Mouse (Mus musculus) heart, embryonic 10.5 days (tissue): Measurements from ENCODE around the gene Phf14. TPM values are rescaled to one million over a fixed set of nuclear protein-coding genes. Genes with fewer than 3 reads are reported as not detected.
A peak's percentile ranks its signal among the peaks of the same experiment; 100 is the strongest.
"Not testable (repeated sequence)": the region's sequence is repeated elsewhere in the genome, so short reads cannot be mapped to it uniquely, and the experiment has no call there.

ENCODE experiments used
- DNase-seq: peaks from one replicate; pipeline ENCODE4 v3.0.0-alpha.2; 2017; ENCODE audit warnings: low spot score
- H3K27ac ChIP-seq: fragments of 300-500 bp; sonication (generic); 2 replicates; pipeline ENCODE4 v1.5.1; 2016; ENCODE audit warnings: mild to moderate bottlenecking
- H3K27me3 ChIP-seq: fragments of 300-500 bp; sonication (generic); 2 replicates; pipeline ENCODE4 v1.6.1; 2016; ENCODE audit warnings: mild to moderate bottlenecking; ENCODE audit not compliant: poor library complexity, insufficient read depth, severe bottlenecking
- H3K36me3 ChIP-seq: fragments of 300-500 bp; sonication (generic); 2 replicates; pipeline ENCODE4 v1.6.1; 2016; ENCODE audit warnings: mild to moderate bottlenecking, moderate library complexity
- H3K4me1 ChIP-seq: fragments of 300-500 bp; sonication (generic); 2 replicates; pipeline ENCODE4 v1.6.1; 2016; ENCODE audit warnings: mild to moderate bottlenecking
- H3K4me3 ChIP-seq: fragments of 300-500 bp; sonication (generic); 2 replicates; pipeline ENCODE4 v1.5.1; 2016; ENCODE audit warnings: mild to moderate bottlenecking, moderate library complexity
- H3K9me3 ChIP-seq: fragments of 300-500 bp; sonication (generic); 2 replicates; pipeline ENCODE4 v1.6.1; 2016; ENCODE audit warnings: mild to moderate bottlenecking, moderate library complexity
- WGBS: fragments of 180-500 bp; shearing (Covaris S2); methylation state at CpG from one replicate; pipeline ENCODE4 v1.1.7; 2016; 5-methylcytosine and 5-hydroxymethylcytosine counted together
- polyA plus RNA-seq: library from polyadenylated mRNA; unstranded; fragments of >200 nt; fragmentation: Nextera tagmentation; extraction: Ambion mirVana; gene quantifications from 2 replicates; pipeline ENCODE4 v1.2.1, GENCODE M21; 2016

Gene Phf14
- polyA plus RNA-seq = 42.1 and 48.5 TPM in 2 replicates

- WGBS = under 1% methylated on average over 59 of the region's 59 CpGs
- peak; percentile 95 for DNase-seq
- peak within 1 kb of the TSS; percentile 91 for H3K27ac ChIP-seq
These were observed at the start of gene Phf14, which contains the start of gene Ndufa4 for GRCm38 (mm10) chr6:11907269-11908032. Phf14 (plus strand) TSS chr6:11907809. Ndufa4 (minus strand) TSS chr6:11907497.

GRCm38 (mm10) chr6:11875364-11875763 is 32.2 kb upstream of the Phf14 start:
- not testable (repeated sequence) for DNase-seq, H3K36me3 ChIP-seq, H3K27ac ChIP-seq, H3K4me1 ChIP-seq, H3K27me3 ChIP-seq, H3K4me3 ChIP-seq, H3K9me3 ChIP-seq
- no CpG with 5 or more reads among the region's 2 CpGs for WGBS

More at GRCm38 (mm10) chr6:11907269-11908032, at the start of gene Phf14, which contains the start of gene Ndufa4:
- peak within 1 kb of the TSS; percentile 78 for H3K4me3 ChIP-seq
- peaks cover 15% of the 10 kb centered on the region; the same call in 1 of the 2 replicates for H3K4me1 ChIP-seq
- no peaks in the 10 kb centered on the region for H3K9me3 ChIP-seq
- no peaks in the 10 kb centered on the region for H3K27me3 ChIP-seq
- H3K36me3 ChIP-seq = peaks cover 32% of the 10 kb centered on the region

DNA sequence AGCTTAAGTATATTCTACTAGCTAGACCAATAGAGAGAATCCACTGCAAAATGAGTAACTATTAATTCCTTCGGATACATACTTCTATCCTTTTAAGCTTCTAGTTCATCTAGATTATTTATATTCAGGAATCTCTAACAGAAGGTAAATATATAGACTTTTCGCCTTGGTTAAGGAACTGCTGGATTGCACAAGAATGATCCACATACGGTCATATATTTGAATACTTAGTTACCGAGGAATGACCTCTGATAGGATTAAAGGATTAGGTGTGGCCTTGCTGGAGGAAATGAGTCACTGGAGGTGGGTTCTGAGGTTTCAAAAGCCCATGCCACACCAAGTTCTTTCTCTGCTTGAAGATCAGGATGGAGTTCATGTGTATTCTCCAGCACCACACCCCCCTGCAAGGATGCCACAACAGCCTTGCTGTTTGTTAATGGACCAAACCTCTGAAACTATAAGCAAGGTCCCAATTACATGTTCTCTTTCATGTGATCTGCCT is 6.7 kb upstream of the Phf14 start:
- peaks cover 70% of the 10 kb centered on the region for H3K36me3 ChIP-seq
- 89% methylated on average over 4 of the region's 4 CpGs for WGBS

DNA sequence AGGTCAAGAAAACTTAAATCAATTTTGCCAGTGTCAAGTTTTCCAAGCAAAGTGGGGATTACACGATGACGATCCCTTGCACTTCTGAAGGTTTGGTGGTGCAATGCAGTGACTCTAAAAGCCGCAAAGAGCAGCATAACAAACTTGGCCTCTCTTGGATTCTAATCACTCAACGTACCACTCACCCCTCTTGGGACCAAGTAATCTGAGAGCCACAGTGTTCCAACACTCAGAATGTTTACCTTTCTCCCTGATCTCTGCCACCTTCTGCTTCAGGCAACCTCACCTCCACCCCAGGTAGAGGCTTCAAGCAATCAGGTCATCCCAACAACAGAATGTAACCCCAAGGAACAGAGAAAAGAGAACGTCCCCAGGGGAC is 730 bp upstream of the Phf14 start:
- under 1% methylated on average over 5 of the region's 5 CpGs for WGBS
- Histone ChIP-seq H3K27ac (peak overlapping the region; percentile 91), H3K9me3 (no peaks in the 10 kb centered on the region), H3K4me3 (peak overlapping the region; percentile 78), H3K4me1 (peaks cover 15% of the 10 kb centered on the region; the same call in 1 of the 2 replicates), H3K27me3 (no peaks in the 10 kb centered on the region), H3K36me3 (peaks cover 37% of the 10 kb centered on the region)
- no peak for DNase-seq

More for the DNA sequence above, 6.7 kb upstream of the Phf14 start:
- H3K4me1 ChIP-seq = 0 out of 2 replicates have a peak, but pooled peaks cover 4% of the 10 kb centered on the region
- no peak overlapping the region for H3K27ac ChIP-seq
- no peak for DNase-seq
- H3K4me3 ChIP-seq = no peak overlapping the region
- H3K9me3 ChIP-seq = no peaks in the 10 kb centered on the region
- H3K27me3 ChIP-seq = no peaks in the 10 kb centered on the region

GRCm38 (mm10) chr6:11908170-11908569 is 561 bp downstream of the Phf14 start:
- Histone ChIP-seq H3K4me1 (peaks cover 15% of the 10 kb centered on the region; the same call in 1 of the 2 replicates), H3K27ac (peak overlapping the region; percentile 91), H3K4me3 (peak overlapping the region; percentile 78), H3K36me3 (peaks cover 25% of the 10 kb centered on the region), H3K27me3 (no peaks in the 10 kb centered on the region), H3K9me3 (no peaks in the 10 kb centered on the region)
- WGBS = 34% methylated on average over 7 of the region's 7 CpGs
- DNase-seq = no peak

GRCm38 (mm10) chr6:11925496-11926041 is 18.0 kb downstream of the Phf14 start:
- no peaks in the 10 kb centered on the region for H3K9me3 ChIP-seq
- H3K36me3 ChIP-seq = 0 out of 2 replicates have a peak, but pooled peaks cover 8% of the 10 kb centered on the region
- no peaks in the 10 kb centered on the region for H3K27me3 ChIP-seq
- peak; percentile 90 for DNase-seq
- peak overlapping the region; percentile 99 for H3K27ac ChIP-seq
- peaks cover 11% of the 10 kb centered on the region; the same call in 1 of the 2 replicates for H3K4me1 ChIP-seq
- H3K4me3 ChIP-seq = peak overlapping the region; percentile 93
- under 1% methylated on average over 20 of the region's 20 CpGs for WGBS

- WGBS = under 1% methylated on average over 40 of the region's 40 CpGs
- Histone ChIP-seq H3K4me1 (peaks cover 11% of the 10 kb centered on the region; the same call in 1 of the 2 replicates), H3K4me3 (peak overlapping the region; percentile 93), H3K36me3 (0 out of 2 replicates have a peak, but pooled peaks cover 8% of the 10 kb centered on the region), H3K27me3 (no peaks in the 10 kb centered on the region), H3K27ac (peak overlapping the region; percentile 99), H3K9me3 (no peaks in the 10 kb centered on the region)
- peak; percentile 88 for DNase-seq
These were observed 18.5 kb downstream of the Phf14 start for GRCm38 (mm10) chr6:11926082-11926595.

DNA sequence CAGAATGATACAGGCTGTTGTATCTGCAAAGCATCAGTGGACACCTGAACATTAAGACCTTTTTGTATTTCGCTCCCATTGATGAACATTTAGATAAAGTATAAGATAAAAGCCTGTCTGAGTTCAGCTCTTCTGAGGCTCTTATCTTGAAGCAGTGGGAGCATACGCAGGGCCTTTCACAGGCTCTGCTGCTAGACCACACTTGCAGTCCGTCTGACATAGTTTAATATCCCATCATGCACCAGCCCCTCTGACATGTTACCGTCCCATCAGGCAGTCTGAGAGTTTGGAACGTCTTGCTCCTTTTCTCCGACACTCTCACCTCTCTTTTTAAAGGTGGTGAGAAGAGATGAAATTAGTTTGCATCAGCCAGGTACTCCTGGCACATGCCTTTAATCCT is 19.9 kb downstream of the Phf14 start:
- Histone ChIP-seq H3K36me3 (0 out of 2 replicates have a peak, but pooled peaks cover 8% of the 10 kb centered on the region), H3K4me3 (no peak overlapping the region), H3K27ac (no peak overlapping the region), H3K27me3 (no peaks in the 10 kb centered on the region), H3K9me3 (no peaks in the 10 kb centered on the region), H3K4me1 (peaks cover 11% of the 10 kb centered on the region; the same call in 1 of the 2 replicates)
- 66% methylated on average over 6 of the region's 6 CpGs for WGBS
- no peak for DNase-seq

- Histone ChIP-seq H3K4me1 (no peaks in the 10 kb centered on the region), H3K9me3 (no peaks in the 10 kb centered on the region), H3K27me3 (no peaks in the 10 kb centered on the region), H3K27ac (no peak overlapping the region), H3K4me3 (no peak overlapping the region), H3K36me3 (peaks cover 16% of the 10 kb centered on the region)
- DNase-seq = no peak
- 93% methylated on average over 7 of the region's 7 CpGs for WGBS
These were observed 25.8 kb downstream of the Phf14 start for GRCm38 (mm10) chr6:11933403-11933802.

DNA sequence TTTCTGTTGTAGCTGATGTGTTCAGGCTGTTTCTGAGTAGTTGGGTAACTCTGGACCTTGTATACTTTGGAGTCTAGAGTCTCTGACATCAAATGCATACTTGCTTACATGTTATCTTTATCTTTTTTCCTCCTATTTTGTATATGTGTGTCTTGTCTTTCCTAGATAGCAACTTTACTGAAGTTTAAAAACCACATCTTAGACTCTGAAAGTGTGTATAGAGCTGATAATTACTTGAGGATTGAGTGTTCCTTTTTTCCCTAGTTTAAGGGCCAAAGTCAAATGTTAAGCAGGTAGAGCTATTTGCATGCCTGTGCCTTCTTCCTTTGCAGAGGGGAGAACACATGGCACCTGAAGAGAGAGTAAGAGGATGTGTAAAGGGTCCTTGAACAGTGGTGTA is 33.3 kb downstream of the Phf14 start:
- H3K4me1 ChIP-seq = no peaks in the 10 kb centered on the region; the same call in 1 of the 2 replicates

GRCm38 (mm10) chr6:11942089-11942488 is 34.5 kb downstream of the Phf14 start:
- H3K9me3 ChIP-seq = no peaks in the 10 kb centered on the region
- H3K27ac ChIP-seq = no peak overlapping the region
- H3K4me3 ChIP-seq = no peak overlapping the region
- H3K27me3 ChIP-seq = no peaks in the 10 kb centered on the region
- no peaks in the 10 kb centered on the region; the same call in 1 of the 2 replicates for H3K4me1 ChIP-seq
- 89% methylated on average over 4 of the region's 4 CpGs for WGBS
- peaks cover 39% of the 10 kb centered on the region for H3K36me3 ChIP-seq
- DNase-seq = no peak

More for the DNA sequence above, 33.3 kb downstream of the Phf14 start:
- no peak overlapping the region for H3K4me3 ChIP-seq
- H3K9me3 ChIP-seq = no peaks in the 10 kb centered on the region
- H3K27me3 ChIP-seq = no peaks in the 10 kb centered on the region
- no peak for DNase-seq
- H3K36me3 ChIP-seq = peaks cover 32% of the 10 kb centered on the region
- H3K27ac ChIP-seq = no peak overlapping the region

GRCm38 (mm10) chr6:11948100-11948499 is 40.5 kb downstream of the Phf14 start:
- 91% methylated on average over 1 of the region's 1 CpGs for WGBS
- H3K4me3 ChIP-seq = no peak overlapping the region
- no peaks in the 10 kb centered on the region for H3K27me3 ChIP-seq
- H3K4me1 ChIP-seq = no peaks in the 10 kb centered on the region; the same call in 1 of the 2 replicates
- peaks cover 31% of the 10 kb centered on the region for H3K36me3 ChIP-seq
- H3K9me3 ChIP-seq = no peaks in the 10 kb centered on the region
- DNase-seq = no peak
- no peak overlapping the region for H3K27ac ChIP-seq

DNA sequence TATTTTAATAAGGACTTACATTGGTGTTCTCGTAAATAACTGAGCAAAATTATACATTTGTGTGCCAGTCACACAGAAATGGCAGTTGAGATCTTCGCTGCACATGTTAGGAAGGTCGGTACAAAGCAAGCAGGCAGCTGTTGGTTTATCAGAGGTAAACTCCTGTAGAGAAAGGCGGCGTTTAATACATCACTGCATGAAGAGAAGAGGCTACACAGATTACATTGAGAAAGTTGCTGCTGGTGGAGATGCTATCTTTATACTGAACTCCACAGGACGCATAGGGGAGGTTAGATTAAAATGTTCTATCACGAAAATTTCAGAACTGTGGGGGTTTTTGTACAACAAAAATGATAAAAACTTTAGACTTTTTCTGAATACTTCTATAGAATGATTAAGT is 52.6 kb downstream of the Phf14 start:
- no peak for DNase-seq
- H3K36me3 ChIP-seq = peaks cover 16% of the 10 kb centered on the region
- no peak overlapping the region for H3K27ac ChIP-seq
- no peak overlapping the region for H3K4me3 ChIP-seq
- H3K4me1 ChIP-seq = no peaks in the 10 kb centered on the region
- 87% methylated on average over 7 of the region's 7 CpGs for WGBS
- no peaks in the 10 kb centered on the region for H3K9me3 ChIP-seq
- no peaks in the 10 kb centered on the region for H3K27me3 ChIP-seq
